Mouse (Mus musculus) forebrain, embryonic 13.5 days (tissue): ENCODE measurements around the gene Sik3. TPM values are rescaled to one million over a fixed set of nuclear protein-coding genes. Genes with fewer than 3 reads are reported as not detected.

ENCODE experiments used
- polyA plus RNA-seq: library from polyadenylated mRNA; unstranded; fragments of >200 nt; fragmentation: Nextera tagmentation; extraction: Ambion mirVana; gene quantifications from 2 replicates; pipeline ENCODE4 v1.2.1, GENCODE M21; 2015

Sik3 gene
- polyA plus RNA-seq, 1 experiment from 2014 or later: 4.9 TPM

Other genes with a start within 250 kb of the Sik3 start
- gene Cep164, start 184.1 kb upstream of the Sik3 start, polyA plus RNA-seq: 16.1 and 19.1 TPM in 2 replicates
- gene Bace1, start 174.2 kb upstream of the Sik3 start, polyA plus RNA-seq: 33.5 and 35.6 TPM in 2 replicates
- gene Pcsk7, start 106.3 kb upstream of the Sik3 start, polyA plus RNA-seq: 20.1 and 24.9 TPM in 2 replicates
- 92.9 and 94.3 TPM in 2 replicates for gene Rnf214, start 105.9 kb upstream of the Sik3 start, polyA plus RNA-seq
- 2.5 and 3.1 TPM in 2 replicates for gene Tagln, start 76.8 kb upstream of the Sik3 start, polyA plus RNA-seq
- 22.6 and 26.3 TPM in 2 replicates for gene Sidt2, start 57.6 kb upstream of the Sik3 start, polyA plus RNA-seq
- 277 and 295 TPM in 2 replicates for gene Pafah1b2, start 130 bp upstream of the Sik3 start, polyA plus RNA-seq
- gene Apoa1, start 215.8 kb downstream of the Sik3 start, polyA plus RNA-seq: 1.2 and 5.4 TPM in 2 replicates
- gene Apoc3, start 222.8 kb downstream of the Sik3 start, polyA plus RNA-seq: not detected in 2 replicates
- gene Apoa4, start 227.9 kb downstream of the Sik3 start, polyA plus RNA-seq: 1.1 TPM in 1 of 2 replicates, not detected in the other